18 mouse cellular contexts compared by ENCODE assay signal in genomic region chr12:108064396-108064998, GRCm38 (mm10).
A peak's percentile ranks its signal among the peaks of the same experiment; 100 is the strongest.
DNase-seq lines count a peak whose midpoint lies in the region; ATAC-seq and TF ChIP-seq lines count a peak whose summit lies in the region.
"Had no signal": no experiment of that assay in that cellular context is flagged by ENCODE, and none has a peak within 500 bp of the region (broad histone marks: within the 10 kb centered on the region; RNA-seq: fewer than 3 reads in every experiment).

No protein-coding gene starts in this region.

- H3K9ac ChIP-seq in midbrain, postnatal 0 days (replicated peaks; ENCODE audit: low read length, poor library complexity, severe bottlenecking): no peak overlapping the region
- H3K9ac ChIP-seq in limb, embryonic 11.5 days (ENCODE audit: low read length): no peak overlapping the region
- H3K9ac ChIP-seq: forebrain, embryonic 12.5 days; liver, postnatal 0 days had no signal

- 0 out of 2 replicates have a peak, but pooled peaks cover under 1% of the 10 kb centered on the region for H3K9me3 ChIP-seq in midbrain, embryonic 10.5 days (replicated peaks)
- no peaks in the 10 kb centered on the region for H3K9me3 ChIP-seq in midbrain, postnatal 0 days (ENCODE audit: low read length)
- no peaks in the 10 kb centered on the region for H3K9me3 ChIP-seq in limb, embryonic 11.5 days (ENCODE audit: control insufficient read depth, low read length)
- H3K9me3 ChIP-seq: forebrain, embryonic 12.5 days; heart, embryonic 10.5 days had no signal

- ATAC-seq in midbrain, postnatal 0 days (ENCODE audit: low FRiP score): no peak
- ATAC-seq in limb, embryonic 11.5 days (ENCODE audit: insufficient number of reproducible peaks, low FRiP score, low TSS enrichment, low read depth): peak; percentile 24; the same call in 1 of the 2 replicates
- ATAC-seq: inflammation-experienced regulatory T-cells, adult 6 months; liver, postnatal 0 days; Patski had no signal

- intact Hi-C loops in gastrocnemius, postnatal 14 days (cut with DNase I; ENCODE audit: low total_unique reads): no loop called here

- H3K4me3 ChIP-seq in midbrain, embryonic 10.5 days: no peak overlapping the region
- no peak overlapping the region for H3K4me3 ChIP-seq in midbrain, postnatal 0 days (ENCODE audit: low read depth, low read length)
- no peak overlapping the region for H3K4me3 ChIP-seq in limb, embryonic 11.5 days (ENCODE audit: low read depth, low read length)
- H3K4me3 ChIP-seq: forebrain, embryonic 12.5 days; gastrocnemius, adult 2 months; heart, embryonic 10.5 days had no signal

- DNase-seq in midbrain, embryonic 10.5 days (ENCODE audit: low spot score): no peak
- no peak for DNase-seq in midbrain, postnatal 0 days (ENCODE audit: low spot score)
- DNase-seq in cerebellum, adult 8-10 months: peak; percentile 32
- peak; percentile 44 to 47 for DNase-seq in cerebellum, postnatal 36 days
- DNase-seq in limb, embryonic 11.5 days (ENCODE audit: low spot score): peak; percentile 42
- no peak for DNase-seq in thymus, adult 18-20 months
- DNase-seq in gastrocnemius, postnatal 14 days: no peak
- DNase-seq: gastrocnemius, adult 2 months; kidney, postnatal 10 days; layer of hippocampus, adult 9-11 months; liver, postnatal 0 days; lung, postnatal 36 days; right cerebral cortex, postnatal 25 days had no signal

- TF ChIP-seq CTCF in midbrain, postnatal 0 days (IDR thresholded peaks at IDR 0.05): no peak

- no peaks in the 10 kb centered on the region for H3K36me3 ChIP-seq in midbrain, embryonic 10.5 days
- H3K36me3 ChIP-seq in midbrain, postnatal 0 days (ENCODE audit: insufficient read depth, low read length): no peaks in the 10 kb centered on the region
- no peaks in the 10 kb centered on the region for H3K36me3 ChIP-seq in limb, embryonic 11.5 days (ENCODE audit: control insufficient read depth, insufficient read depth, low read length)
- H3K36me3 ChIP-seq: forebrain, embryonic 12.5 days; heart, embryonic 10.5 days had no signal

- no peak overlapping the region for H3K4me2 ChIP-seq in midbrain, postnatal 0 days (ENCODE audit: low read depth, low read length, poor library complexity, severe bottlenecking)
- no peak overlapping the region for H3K4me2 ChIP-seq in limb, embryonic 11.5 days (ENCODE audit: low read depth, severe bottlenecking)
- H3K4me2 ChIP-seq: forebrain, embryonic 12.5 days had no signal

- WGBS in midbrain, embryonic 10.5 days: 65% methylated on average over 9 of the region's 9 CpGs
- 66% methylated on average over 9 of the region's 9 CpGs for WGBS in midbrain, postnatal 0 days
- 43% methylated on average over 9 of the region's 9 CpGs for WGBS in limb, embryonic 11.5 days

- H3K27ac ChIP-seq in midbrain, embryonic 10.5 days (replicated peaks): peak overlapping the region; percentile 73
- no peak overlapping the region for H3K27ac ChIP-seq in midbrain, postnatal 0 days (ENCODE audit: low read depth, low read length)
- H3K27ac ChIP-seq in limb, embryonic 11.5 days (replicated peaks; ENCODE audit: low read depth, low read length): peak overlapping the region; percentile 63; the same call in 1 of the 2 replicates
- H3K27ac ChIP-seq: forebrain, embryonic 12.5 days; gastrocnemius, adult 2 months had no signal

- H3K4me1 ChIP-seq in midbrain, embryonic 10.5 days: peaks cover 15% of the 10 kb centered on the region
- H3K4me1 ChIP-seq in midbrain, postnatal 0 days (ENCODE audit: insufficient read depth, low read length): no peaks in the 10 kb centered on the region
- H3K4me1 ChIP-seq in limb, embryonic 11.5 days (ENCODE audit: control insufficient read depth, insufficient read depth, low read length): peaks cover 10% of the 10 kb centered on the region

- no peaks in the 10 kb centered on the region for H3K27me3 ChIP-seq in midbrain, embryonic 10.5 days (ENCODE audit: low read depth, poor library complexity, severe bottlenecking)
- H3K27me3 ChIP-seq in midbrain, postnatal 0 days (ENCODE audit: insufficient read depth, low read length): no peaks in the 10 kb centered on the region
- H3K27me3 ChIP-seq in limb, embryonic 11.5 days (ENCODE audit: control insufficient read depth, insufficient read depth, low read length): no peaks in the 10 kb centered on the region
- H3K27me3 ChIP-seq: CH12.LX, Patski had no signal

Comparison
In these comparisons a context has a peak if more than half of its experiments do, and no peak if none do; other contexts are left out.
1. DNase-seq: peak in cerebellum, adult 8-10 months (single experiment), cerebellum, postnatal 36 days (2 of 2) and limb, embryonic 11.5 days (single experiment); none in midbrain, embryonic 10.5 days (single experiment), midbrain, postnatal 0 days (single experiment), thymus, adult 18-20 months (0 of 2) and gastrocnemius, postnatal 14 days (single experiment).